Mouse (Mus musculus) neural tube, embryonic 10.5 days (tissue): Measurements from ENCODE around the gene Gpt2.
A peak's percentile ranks its signal among the peaks of the same experiment; 100 is the strongest.

Source experiments
- DNase-seq: peaks from one replicate; pipeline ENCODE4 v3.0.0-alpha.2; 2017; ENCODE audit warnings: low spot score; ENCODE audit errors: extremely low spot score

Gene Gpt2

GRCm38 (mm10) chr8:85526105-85526504 lies 33.7 kb downstream of the Gpt2 start:
- DNase-seq = peak; percentile 46

DNA sequence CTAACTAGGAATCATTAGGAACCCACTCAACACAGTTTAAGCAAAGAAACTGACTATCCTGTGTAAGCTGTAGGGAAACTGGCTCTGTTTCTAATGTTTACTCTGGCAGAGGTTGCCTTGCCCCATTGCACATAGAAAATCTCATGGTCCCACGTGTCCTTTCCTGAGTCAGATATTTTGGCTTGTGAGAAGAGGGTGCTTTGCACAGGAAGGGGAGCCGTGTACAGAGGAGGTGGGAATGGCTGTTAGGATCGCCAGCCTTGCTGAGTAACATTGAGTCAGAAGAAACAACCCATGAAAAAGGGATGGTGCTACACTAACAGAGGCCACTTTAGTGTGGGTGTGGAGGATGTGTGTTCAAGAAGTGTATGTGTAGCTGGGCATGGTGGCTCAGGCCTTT lies 36.6 kb downstream of the Gpt2 start:
- DNase-seq = no peak

- DNase-seq = no peak
These were observed 38.3 kb downstream of the Gpt2 start for GRCm38 (mm10) chr8:85530717-85531116.

GRCm38 (mm10) chr8:85531471-85531870 lies 39.1 kb downstream of the Gpt2 start:
- DNase-seq = no peak

DNA sequence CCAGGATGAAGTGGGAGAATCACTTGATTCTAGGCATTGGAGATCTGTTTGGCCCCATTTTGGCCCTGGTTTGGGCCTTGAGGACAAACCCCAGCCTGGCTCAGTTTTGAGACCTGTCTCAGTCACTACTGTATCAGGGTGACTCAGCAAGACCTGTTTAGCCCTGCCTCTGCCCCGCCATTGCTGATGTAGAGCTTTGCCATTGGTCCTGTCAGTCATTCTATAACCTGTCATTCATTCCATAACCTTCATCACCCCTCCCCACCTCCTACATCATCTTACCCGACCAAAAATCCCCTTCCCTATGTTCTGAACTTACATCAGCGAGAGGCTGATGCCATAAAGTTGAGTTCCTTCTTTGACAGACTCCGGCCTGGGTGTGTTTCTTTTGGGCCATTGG lies 40.5 kb downstream of the Gpt2 start:
- no peak for DNase-seq

DNA sequence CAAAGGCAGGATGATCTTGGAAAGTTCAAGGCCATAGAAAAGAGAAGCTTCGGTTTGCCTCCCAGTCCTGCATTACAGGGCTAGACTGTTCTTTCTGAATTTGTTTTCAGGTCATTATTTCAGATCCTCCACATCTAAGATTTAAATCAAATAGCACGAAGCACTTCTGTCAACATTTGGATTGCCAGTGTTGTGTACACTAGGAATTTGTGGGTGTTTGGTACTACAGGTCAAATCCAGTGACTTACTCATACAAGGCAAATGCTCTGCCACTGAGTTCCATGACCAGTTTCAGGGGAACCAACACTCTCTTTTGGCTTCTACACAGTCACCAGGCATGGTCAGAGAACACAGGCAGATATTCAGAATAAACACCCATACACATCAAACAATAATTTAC lies 41.1 kb downstream of the Gpt2 start:
- DNase-seq = no peak

DNA sequence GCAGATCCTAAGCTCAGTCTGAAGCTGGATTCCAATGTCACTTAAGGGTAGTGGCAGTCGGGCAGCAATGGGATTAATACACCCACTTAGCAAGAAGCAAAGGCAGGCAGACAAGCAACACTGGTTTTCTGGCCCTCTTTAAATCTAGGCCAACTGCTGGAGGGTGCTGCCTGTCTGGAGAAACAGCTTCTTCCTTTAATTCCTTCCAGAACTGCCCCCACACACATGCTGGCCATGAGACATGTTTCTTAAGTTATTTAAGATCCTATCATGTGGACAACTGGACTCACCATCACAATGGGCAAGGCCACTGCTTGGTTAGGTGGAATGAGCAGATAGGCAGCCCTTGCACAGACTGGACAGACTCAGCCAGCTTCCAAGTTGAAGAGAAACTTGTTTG lies 41.8 kb downstream of the Gpt2 start:
- DNase-seq = no peak

DNA sequence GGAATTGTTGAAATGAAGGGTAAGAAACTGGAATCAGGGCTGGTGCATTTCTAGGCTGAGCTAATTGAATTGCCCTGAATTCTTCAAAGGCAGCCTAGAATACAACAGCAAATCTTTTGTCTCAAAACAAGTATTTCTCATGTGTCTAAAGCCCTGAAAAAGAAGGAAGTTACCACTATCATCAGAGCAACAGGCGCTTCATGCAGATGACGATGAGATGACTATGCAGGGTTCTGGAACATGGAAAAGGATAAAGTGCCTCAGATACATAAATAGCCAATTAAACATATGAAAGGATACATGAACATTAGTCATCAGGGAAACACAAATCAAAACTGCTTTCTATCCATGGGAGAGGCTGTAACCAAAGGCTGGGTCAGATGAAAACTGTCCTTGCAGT lies 44.0 kb downstream of the Gpt2 start:
- no peak for DNase-seq

GRCm38 (mm10) chr8:85551934-85552333 lies 59.6 kb downstream of the Gpt2 start:
- no peak for DNase-seq

DNA sequence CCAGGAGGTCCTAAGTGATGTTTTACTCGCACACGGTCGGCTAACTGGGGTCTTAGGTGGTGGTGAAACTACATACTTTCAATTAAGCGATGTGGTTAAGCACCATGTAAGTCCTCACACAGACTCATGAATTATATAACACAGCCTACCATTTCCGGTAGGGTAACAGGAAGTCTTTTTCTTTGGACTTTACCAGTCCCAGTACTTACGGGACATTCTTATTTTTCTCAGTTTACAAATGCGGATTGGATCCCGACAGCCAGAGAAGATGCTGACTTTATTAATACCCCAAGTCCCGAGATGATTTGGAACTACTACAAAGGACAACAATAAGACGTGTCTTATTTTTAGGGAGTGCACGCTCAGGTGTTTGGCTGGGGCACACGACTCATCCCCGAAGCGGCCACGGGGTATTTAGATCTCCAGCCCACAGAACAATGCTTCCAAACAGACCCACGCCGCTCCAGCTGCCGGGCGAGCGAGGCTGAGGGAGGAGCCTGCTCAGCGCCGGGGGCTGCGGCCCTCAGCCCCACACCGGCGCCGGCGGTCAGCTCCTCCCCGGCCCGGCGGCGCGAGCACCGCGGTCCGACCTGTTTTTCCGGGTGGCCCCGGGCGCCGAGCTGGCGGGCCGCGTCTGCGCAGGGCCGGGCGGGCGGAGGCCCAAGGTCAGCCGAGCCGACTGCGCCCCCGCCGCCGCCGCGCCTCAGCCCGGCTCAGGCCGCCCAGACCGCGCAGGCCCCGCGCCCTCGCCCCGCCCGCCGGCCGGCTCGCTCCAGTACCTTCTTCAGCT lies 62.2 kb downstream of the Gpt2 start:
- DNase-seq = peak; percentile 19

DNA sequence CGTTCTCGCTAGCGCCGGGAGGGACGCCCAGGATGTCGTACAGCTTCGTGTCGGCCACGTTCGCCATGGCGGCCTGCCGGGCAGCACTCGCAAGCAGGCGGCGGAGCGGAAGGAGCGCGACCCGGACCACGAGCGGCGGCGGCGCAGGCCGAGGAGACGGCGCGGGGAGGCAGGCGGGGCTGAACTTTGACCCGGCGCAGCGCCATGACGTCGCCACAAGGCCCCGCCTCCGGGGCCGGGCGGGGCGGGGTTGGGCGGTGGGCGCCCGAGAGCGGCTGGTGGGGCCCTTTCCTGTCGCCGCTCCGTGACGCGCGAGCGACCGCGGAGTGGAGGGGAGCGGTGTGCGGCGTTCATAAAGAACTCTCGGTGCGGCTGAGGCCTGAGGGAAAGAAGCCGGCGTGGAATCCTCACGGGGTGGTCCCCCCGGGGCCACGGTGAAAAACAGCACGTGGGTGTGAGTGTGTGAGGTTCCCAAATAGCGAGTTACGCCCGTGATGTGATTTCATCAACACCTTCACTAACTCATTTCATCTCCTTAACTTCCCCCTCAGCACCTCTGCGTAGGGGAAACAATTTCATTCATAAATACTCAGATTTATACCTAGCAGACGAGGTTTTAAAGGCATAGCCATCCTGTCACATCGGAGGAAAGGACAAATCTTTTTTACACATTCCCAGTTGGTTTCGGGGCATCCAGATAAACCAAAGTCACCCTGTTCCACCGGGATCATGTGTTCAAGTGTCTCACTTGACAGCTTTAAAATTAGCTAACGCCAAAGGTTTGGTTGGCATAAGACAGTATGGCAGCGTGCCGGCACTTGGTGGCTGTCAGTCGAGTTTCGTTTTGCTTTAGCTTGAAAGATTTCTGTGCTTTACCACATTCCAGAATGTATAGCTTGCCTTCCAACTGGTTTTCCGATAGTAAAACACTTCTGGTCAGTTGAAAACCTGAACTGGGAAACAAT lies 63.1 kb downstream of the Gpt2 start, which contains the start of gene Dnaja2:
Dnaja2 (minus strand) TSS at position 164 of the 965 bp plus-strand sequence.
- peak; percentile 94 for DNase-seq

GRCm38 (mm10) chr8:85556986-85557600 lies 64.7 kb downstream of the Gpt2 start:
- no peak for DNase-seq

- DNase-seq = no peak
These were observed 65.2 kb downstream of the Gpt2 start for GRCm38 (mm10) chr8:85557601-85557986.

- DNase-seq = no peak
These were observed 66.8 kb downstream of the Gpt2 start for GRCm38 (mm10) chr8:85559201-85559600.

GRCm38 (mm10) chr8:85559966-85560365 lies 67.6 kb downstream of the Gpt2 start:
- no peak for DNase-seq

DNA sequence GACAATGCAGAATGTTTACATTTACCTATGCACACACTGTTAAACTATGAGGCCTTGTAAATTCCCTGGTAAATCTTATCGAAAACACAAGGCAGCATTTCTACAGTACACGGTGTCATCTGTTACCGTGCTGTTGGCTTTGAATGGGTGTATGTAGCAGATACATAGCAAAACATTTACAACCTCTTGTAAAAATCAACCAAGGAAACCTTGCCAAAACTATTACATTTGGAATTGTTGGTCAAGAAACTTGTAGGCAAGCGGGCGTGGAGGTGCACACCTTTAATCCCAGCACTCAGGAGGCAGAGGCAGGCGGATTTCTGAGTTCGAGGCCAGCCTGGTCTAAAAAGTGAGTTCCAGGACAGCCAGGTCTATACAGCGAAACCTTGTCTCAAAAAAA lies 71.0 kb downstream of the Gpt2 start:
- DNase-seq = no peak

DNA sequence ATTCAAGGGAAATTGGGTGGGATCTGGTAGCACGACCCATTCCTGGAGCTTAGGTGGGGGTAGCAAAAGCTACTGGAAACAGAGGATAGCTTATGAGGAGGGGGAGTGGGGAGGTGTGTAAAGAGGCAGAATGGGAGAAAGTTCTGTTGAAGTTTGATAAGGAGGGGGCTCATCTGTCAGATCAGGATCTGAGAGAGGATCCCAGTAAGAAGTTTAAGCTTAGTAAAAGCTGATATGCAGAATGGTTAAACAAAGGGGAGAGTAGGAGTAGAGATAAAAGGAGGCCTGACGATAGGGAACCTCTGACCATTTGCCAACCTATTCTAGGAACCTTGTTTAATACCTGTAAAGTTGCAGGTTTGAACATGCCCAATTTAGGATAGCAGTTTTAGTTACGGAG lies 72.8 kb downstream of the Gpt2 start:
- DNase-seq = no peak

DNA sequence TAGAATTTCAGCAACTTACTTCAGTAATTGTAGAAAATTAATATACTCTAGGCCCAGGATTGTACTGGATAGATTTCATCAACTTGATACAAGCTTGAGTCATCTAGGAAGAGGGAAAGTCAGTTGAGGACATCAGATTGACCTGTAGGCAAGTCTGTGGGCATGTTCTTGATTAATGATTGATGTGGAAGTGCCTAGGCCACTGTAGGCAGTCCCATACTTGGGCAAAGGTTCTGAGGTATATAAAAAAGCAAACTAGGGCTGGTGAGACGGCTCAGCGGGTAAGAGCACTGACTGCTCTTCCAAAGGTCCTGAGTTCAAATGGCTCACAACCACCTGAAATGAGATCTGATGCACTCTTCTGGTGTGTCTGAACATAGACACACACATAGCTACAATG lies 75.4 kb downstream of the Gpt2 start:
- DNase-seq = no peak

DNA sequence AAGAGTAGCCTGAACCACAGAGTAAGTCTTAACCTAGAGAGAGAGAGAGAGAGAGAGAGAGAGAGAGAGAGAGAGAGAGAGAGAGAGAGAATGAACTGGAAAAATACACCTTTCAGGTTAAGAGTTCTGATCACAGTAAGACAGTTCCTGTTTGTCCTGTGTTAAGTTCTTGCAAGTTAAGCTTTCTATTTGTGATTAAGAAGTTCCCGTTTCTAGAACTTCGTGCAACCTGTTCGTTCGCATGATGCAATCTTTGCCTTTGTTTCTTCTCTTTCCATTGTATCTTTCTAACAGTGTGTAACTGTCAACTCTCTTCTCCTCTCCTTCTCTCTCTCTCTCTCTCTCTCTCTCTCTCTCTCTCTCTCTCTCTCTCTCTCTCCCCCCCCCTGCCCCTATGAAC lies 78.1 kb downstream of the Gpt2 start:
- no peak for DNase-seq

DNA sequence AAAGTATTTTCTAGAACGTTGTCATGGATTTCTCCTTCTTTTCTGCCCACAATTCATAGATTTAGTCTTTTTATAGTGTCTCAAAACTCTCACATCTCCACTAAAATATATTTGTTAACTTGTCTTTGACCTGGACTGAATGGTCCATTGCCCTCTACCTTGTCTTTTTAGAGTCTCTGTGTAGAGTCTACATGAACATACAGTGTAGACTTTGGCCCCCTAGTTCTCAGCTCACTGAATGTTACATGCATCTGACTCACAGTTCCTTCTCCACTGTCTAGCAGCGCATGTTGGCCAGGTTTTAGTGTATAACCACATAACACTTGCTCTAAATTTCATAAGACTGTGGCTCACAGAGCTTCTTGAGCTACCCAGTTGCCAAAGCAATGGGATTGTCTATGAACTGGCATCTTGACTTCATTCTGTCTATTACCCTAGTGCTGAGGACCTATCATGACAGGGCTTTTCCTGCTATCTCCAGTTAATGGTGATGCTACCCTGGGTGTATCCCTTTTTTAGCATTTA lies 81.7 kb downstream of the Gpt2 start:
- no peak for DNase-seq
